Mouse (Mus musculus): Measurements from ENCODE around the gene Ly6c2.

GRCm38 (mm10) chr15:75154940-75155339 lies 43.2 kb upstream of the Ly6c2 start, which contains the start of gene Ly6g:
- TF ChIP-seq EP300 (IDR thresholded peaks at IDR 0.05) (no peak), CTCF (IDR thresholded peaks at IDR 0.05) (no peak)
